Mouse (Mus musculus): ENCODE data around the gene Ptp4a2. TPM values are rescaled to one million over a fixed set of nuclear protein-coding genes. Genes with fewer than 3 reads are reported as not detected.

The Ptp4a2 gene
- polyA plus RNA-seq, 1 experiment from 2014 or later, result 236 TPM

DNA sequence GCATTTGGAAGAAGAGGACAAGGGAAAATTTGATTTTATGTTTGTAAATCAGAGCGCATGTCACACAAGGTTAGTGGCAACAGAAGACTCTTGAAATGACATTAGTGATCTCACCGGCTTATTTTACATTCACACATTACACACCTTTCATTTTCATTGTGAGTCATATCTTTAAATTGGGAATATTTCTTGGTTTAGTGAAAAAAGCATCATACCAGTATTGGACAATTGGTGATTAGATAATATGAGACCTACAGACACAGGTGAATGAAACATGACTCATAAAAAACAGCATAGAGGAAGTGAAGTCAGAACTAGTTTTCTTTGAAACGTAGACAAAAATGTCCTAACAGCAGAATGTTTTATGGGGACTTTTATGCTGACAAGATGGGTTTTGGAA is 16.6 kb downstream of the Ptp4a2 start:
- Histone ChIP-seq H3K9me3 (replicated peaks) (no peaks in the 10 kb centered on the region), H3K27ac (no peak overlapping the region), H3K36me3 (0 out of 2 replicates have a peak, but pooled peaks cover 5% of the 10 kb centered on the region), H3K4me3 (replicated peaks) (no peak overlapping the region), H3K27me3 (no peaks in the 10 kb centered on the region), H3K9ac (no peak overlapping the region), H3K4me2 (no peak overlapping the region), H3K4me1 (replicated peaks) (peaks cover 89% of the 10 kb centered on the region)
- no peak for DNase-seq
- no peak for ATAC-seq (ENCODE audit: low read depth)
- WGBS (ENCODE audit: insufficient replicate concordance), result 75% methylated on average over 3 of the region's 3 CpGs

DNA sequence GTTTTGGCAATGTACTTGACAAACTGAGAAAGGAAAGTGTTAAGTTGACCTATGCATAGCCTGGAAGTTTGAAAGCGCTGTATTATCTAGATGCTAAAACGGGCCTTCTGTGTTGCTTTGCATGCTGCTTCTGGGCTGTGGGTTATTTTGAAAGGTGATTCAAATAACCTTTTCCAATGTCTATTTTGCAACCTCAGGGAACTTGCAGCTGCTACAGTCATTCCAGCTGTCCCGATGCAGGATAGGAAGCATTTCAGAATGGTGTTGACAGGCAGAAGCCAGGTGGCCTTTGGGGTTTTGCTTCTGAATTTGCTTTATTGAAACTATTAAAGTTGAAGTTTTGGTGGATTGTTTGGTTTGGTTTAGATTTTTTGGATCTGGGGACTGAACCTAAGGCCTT is 17.1 kb downstream of the Ptp4a2 start:
- H3K9me3 ChIP-seq (replicated peaks), result no peaks in the 10 kb centered on the region
- ATAC-seq (ENCODE audit: low read depth), result no peak
- H3K36me3 ChIP-seq, result 0 out of 2 replicates have a peak, but pooled peaks cover 5% of the 10 kb centered on the region
- no peak overlapping the region for H3K27ac ChIP-seq
- no peaks in the 10 kb centered on the region for H3K27me3 ChIP-seq
- no peak overlapping the region for H3K9ac ChIP-seq
- DNase-seq, result no peak
- WGBS (ENCODE audit: insufficient replicate concordance), result 57% methylated on average over 3 of the region's 3 CpGs
- H3K4me2 ChIP-seq, result no peak overlapping the region
- peaks cover 89% of the 10 kb centered on the region for H3K4me1 ChIP-seq (replicated peaks)
- H3K4me3 ChIP-seq (replicated peaks), result no peak overlapping the region

DNA sequence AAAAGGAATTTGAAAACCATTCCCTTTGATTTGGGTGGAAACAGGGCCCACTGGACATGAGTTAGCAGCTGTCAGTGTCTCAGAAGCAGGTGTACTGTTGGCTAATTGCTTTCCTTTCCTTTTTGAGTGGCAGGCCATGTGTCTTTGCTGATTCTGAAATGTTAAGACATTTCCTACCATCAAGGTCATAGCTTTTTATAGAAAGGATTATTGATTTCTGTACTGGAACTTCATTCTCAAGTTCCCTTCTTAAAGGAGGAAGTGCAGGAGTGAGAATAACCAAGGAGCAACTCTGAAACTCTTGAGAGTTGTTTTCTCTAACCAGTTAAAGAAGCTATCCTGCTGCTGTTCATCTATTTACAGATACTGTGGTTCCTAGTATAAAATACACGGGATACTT is 18.8 kb downstream of the Ptp4a2 start:
- ATAC-seq (ENCODE audit: low read depth), result no peak
- Histone ChIP-seq H3K4me3 (replicated peaks) (no peak overlapping the region), H3K36me3 (0 out of 2 replicates have a peak, but pooled peaks cover 5% of the 10 kb centered on the region), H3K9me3 (replicated peaks) (no peaks in the 10 kb centered on the region), H3K9ac (no peak overlapping the region), H3K4me2 (peak overlapping the region; percentile 38; the same call in 1 of the 2 replicates), H3K27me3 (no peaks in the 10 kb centered on the region), H3K4me1 (replicated peaks) (peaks cover 90% of the 10 kb centered on the region), H3K27ac (peak overlapping the region; percentile 78)
- no peak for DNase-seq
- 46% methylated on average over 1 of the region's 1 CpGs for WGBS (ENCODE audit: insufficient replicate concordance)

DNA sequence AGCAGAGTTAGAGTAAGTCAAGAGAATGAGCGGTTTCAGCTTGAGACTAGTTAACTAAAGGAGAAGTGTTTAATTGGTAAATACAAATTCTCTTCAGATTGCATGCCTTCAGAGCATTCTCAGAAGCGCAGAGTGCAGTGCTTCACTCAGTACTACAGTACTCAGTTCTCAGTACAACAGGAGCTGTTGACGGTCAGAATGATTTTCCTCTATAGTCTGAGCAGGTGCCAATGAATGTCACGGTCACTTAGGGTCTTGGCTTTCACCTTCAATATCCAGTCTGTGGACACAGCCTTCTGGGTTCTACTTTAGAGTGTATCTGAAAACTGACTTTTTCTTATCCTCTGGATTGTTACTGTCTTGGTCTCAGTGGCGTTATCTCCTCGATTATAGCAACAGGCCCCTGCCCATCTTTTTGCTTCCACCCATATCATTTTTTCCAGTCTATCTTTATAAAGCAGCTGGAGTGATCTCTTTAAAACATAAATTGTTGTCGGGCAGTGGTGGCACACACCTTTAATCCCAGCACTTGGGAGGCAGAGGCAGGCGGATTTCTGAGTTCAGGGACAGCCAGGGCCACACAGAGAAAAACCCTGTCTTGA is 19.4 kb downstream of the Ptp4a2 start:
- peaks cover 92% of the 10 kb centered on the region for H3K4me1 ChIP-seq (replicated peaks)
- DNase-seq, result peak; percentile 33
- H3K36me3 ChIP-seq, result 0 out of 2 replicates have a peak, but pooled peaks cover 5% of the 10 kb centered on the region
- 0 out of 2 replicates have a peak overlapping the region, but pooled peaks have one; percentile 17 for H3K9ac ChIP-seq
- WGBS (ENCODE audit: insufficient replicate concordance), result 40% methylated on average over 8 of the region's 8 CpGs
- H3K4me3 ChIP-seq (replicated peaks), result 0 out of 2 replicates have a peak overlapping the region, but pooled peaks have one; percentile 6
- H3K9me3 ChIP-seq (replicated peaks), result no peaks in the 10 kb centered on the region
- H3K27me3 ChIP-seq, result no peaks in the 10 kb centered on the region
- peak overlapping the region; percentile 38 for H3K4me2 ChIP-seq
- ATAC-seq (ENCODE audit: low read depth), result peak; percentile 79
- H3K27ac ChIP-seq, result peak overlapping the region; percentile 78

- no peak for ATAC-seq (ENCODE audit: low read depth)
- H3K36me3 ChIP-seq, result peaks cover 5% of the 10 kb centered on the region; the same call in 1 of the 2 replicates
- H3K9ac ChIP-seq, result no peak overlapping the region
- no peak for DNase-seq
- peaks cover 57% of the 10 kb centered on the region for H3K4me1 ChIP-seq (replicated peaks)
- H3K4me3 ChIP-seq (replicated peaks), result no peak overlapping the region
- no peak overlapping the region for H3K4me2 ChIP-seq
- H3K27me3 ChIP-seq, result no peaks in the 10 kb centered on the region
- WGBS (ENCODE audit: insufficient replicate concordance), result 52% methylated on average over 6 of the region's 6 CpGs
- H3K27ac ChIP-seq, result no peak overlapping the region
- no peaks in the 10 kb centered on the region for H3K9me3 ChIP-seq (replicated peaks)
Measured at GRCm38 (mm10) chr4:129834581-129834980, 23.6 kb downstream of the Ptp4a2 start.

- 83% methylated on average over 7 of the region's 7 CpGs for WGBS (ENCODE audit: insufficient replicate concordance)
- Histone ChIP-seq H3K9ac (no peak overlapping the region), H3K4me3 (replicated peaks) (no peak overlapping the region), H3K4me1 (replicated peaks) (peaks cover 54% of the 10 kb centered on the region), H3K9me3 (replicated peaks) (no peaks in the 10 kb centered on the region), H3K27me3 (no peaks in the 10 kb centered on the region), H3K36me3 (peaks cover 12% of the 10 kb centered on the region), H3K4me2 (no peak overlapping the region), H3K27ac (no peak overlapping the region)
- DNase-seq (no peak), ATAC-seq (ENCODE audit: low read depth) (no peak)
Measured at GRCm38 (mm10) chr4:129835296-129835695, 24.3 kb downstream of the Ptp4a2 start.

DNA sequence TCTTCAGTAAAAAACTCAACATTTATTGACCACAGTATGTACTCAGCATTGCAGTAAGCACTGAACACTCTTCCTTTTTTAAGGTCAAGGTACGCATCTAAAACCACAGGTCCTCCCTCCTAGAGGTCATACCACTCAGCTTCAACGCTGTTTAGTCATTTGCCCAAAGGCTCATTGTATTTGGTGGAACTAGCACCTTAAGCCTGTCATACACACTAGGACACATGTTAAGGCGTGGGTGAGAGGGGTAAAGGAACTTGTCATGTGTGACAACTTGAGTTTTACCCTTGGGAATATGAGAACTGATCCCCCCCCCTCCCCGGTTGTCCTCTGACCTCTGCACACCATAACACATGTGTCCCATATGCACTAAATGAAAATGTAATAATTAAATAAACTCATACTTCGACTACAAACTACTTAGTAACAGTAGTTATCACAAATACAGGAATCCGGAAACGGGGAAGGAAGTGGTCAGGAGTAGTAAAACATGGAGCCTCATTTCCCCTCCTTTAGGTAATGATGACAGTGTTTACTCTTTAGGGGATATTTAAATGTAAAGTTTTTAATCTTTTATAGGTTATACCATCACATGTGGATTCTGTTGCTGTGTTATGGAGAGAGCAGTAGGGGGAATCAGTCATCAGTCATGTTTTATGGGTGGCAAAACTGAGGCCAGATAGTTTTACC is 29.0 kb downstream of the Ptp4a2 start:
- H3K4me1 ChIP-seq (replicated peaks), result peaks cover 9% of the 10 kb centered on the region
- H3K9me3 ChIP-seq (replicated peaks), result no peaks in the 10 kb centered on the region
- 61% methylated on average over 7 of the region's 7 CpGs for WGBS (ENCODE audit: insufficient replicate concordance)
- no peak overlapping the region for H3K4me3 ChIP-seq (replicated peaks)
- no peak for ATAC-seq (ENCODE audit: low read depth)
- DNase-seq, result no peak
- peaks cover 58% of the 10 kb centered on the region for H3K36me3 ChIP-seq
- H3K27me3 ChIP-seq, result no peaks in the 10 kb centered on the region
- H3K27ac ChIP-seq, result no peak overlapping the region
- no peak overlapping the region for H3K9ac ChIP-seq
- H3K4me2 ChIP-seq, result no peak overlapping the region

GRCm38 (mm10) chr4:129846823-129847222 is 35.8 kb downstream of the Ptp4a2 start:
- ATAC-seq (ENCODE audit: low read depth) (no peak), DNase-seq (no peak)
- Histone ChIP-seq H3K4me1 (replicated peaks) (no peaks in the 10 kb centered on the region), H3K9me3 (replicated peaks) (no peaks in the 10 kb centered on the region), H3K36me3 (peaks cover 90% of the 10 kb centered on the region), H3K4me2 (no peak overlapping the region), H3K27ac (no peak overlapping the region), H3K4me3 (replicated peaks) (no peak overlapping the region), H3K9ac (no peak overlapping the region), H3K27me3 (no peaks in the 10 kb centered on the region)
- WGBS (ENCODE audit: insufficient replicate concordance), result 83% methylated on average over 9 of the region's 9 CpGs

DNA sequence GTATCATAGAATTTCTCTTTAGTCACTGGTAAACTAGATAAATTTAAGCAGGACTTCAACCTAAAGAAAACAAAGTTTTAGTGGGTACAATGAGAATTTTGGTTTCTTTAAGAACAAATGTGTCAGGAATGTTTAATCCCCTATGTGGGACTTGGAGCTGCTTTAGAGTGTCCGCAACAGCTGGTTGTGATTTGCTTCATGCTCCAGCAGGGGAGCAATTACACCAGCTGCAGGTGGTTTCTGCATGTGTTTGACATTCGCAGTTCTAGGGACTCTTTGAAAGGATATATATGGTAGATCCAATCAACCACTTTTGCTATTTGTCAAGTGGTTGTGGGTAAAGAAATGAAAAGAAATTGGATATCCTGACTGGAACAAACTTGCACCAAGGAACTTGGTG is 39.5 kb downstream of the Ptp4a2 start:
- no peak for DNase-seq
- Histone ChIP-seq H3K36me3 (peaks cover 59% of the 10 kb centered on the region), H3K27ac (no peak overlapping the region), H3K9me3 (replicated peaks) (no peaks in the 10 kb centered on the region), H3K27me3 (no peaks in the 10 kb centered on the region), H3K4me1 (replicated peaks) (peaks cover 16% of the 10 kb centered on the region), H3K4me2 (no peak overlapping the region), H3K4me3 (replicated peaks) (no peak overlapping the region), H3K9ac (no peak overlapping the region)
- 85% methylated on average over 2 of the region's 2 CpGs for WGBS (ENCODE audit: insufficient replicate concordance)
- ATAC-seq (ENCODE audit: low read depth), result no peak

DNA sequence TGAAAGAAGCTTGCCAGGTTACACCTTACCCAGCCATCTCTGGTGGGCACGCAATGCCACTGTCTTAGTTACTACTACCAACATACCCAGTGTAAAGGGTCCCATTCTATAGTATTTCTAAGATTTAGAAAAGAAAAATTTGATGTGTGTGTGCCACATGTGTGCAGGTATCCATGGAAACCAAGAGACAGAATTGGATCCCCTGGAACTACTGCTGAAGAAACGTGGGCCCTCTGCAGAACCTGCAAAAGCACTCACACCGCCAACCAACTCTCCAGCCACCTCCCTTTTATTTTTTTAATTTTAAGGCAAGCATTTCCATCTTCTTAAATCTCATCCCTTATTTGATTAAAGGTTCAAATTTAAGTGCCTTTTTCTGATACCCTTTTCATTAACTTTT is 40.8 kb downstream of the Ptp4a2 start:
- Histone ChIP-seq H3K27me3 (no peaks in the 10 kb centered on the region), H3K4me2 (no peak overlapping the region), H3K9ac (no peak overlapping the region), H3K4me3 (replicated peaks) (no peak overlapping the region), H3K9me3 (replicated peaks) (no peaks in the 10 kb centered on the region), H3K27ac (no peak overlapping the region), H3K36me3 (peaks cover 45% of the 10 kb centered on the region), H3K4me1 (replicated peaks) (peaks cover 27% of the 10 kb centered on the region)
- DNase-seq (no peak), ATAC-seq (ENCODE audit: low read depth) (no peak)
- 87% methylated on average over 3 of the region's 3 CpGs for WGBS (ENCODE audit: insufficient replicate concordance)

GRCm38 (mm10) chr4:129853053-129853452 is 42.0 kb downstream of the Ptp4a2 start:
- Histone ChIP-seq H3K9ac (no peak overlapping the region), H3K9me3 (replicated peaks) (no peaks in the 10 kb centered on the region), H3K4me2 (no peak overlapping the region), H3K36me3 (peaks cover 35% of the 10 kb centered on the region), H3K27ac (no peak overlapping the region), H3K4me1 (replicated peaks) (peaks cover 27% of the 10 kb centered on the region), H3K4me3 (replicated peaks) (no peak overlapping the region), H3K27me3 (no peaks in the 10 kb centered on the region)
- ATAC-seq (ENCODE audit: low read depth) (no peak), DNase-seq (no peak)
- WGBS (ENCODE audit: insufficient replicate concordance), result 60% methylated on average over 2 of the region's 2 CpGs

- Histone ChIP-seq H3K4me2 (no peak overlapping the region), H3K27ac (no peak overlapping the region; the same call in 1 of the 2 replicates), H3K4me1 (replicated peaks) (peaks cover 27% of the 10 kb centered on the region), H3K27me3 (no peaks in the 10 kb centered on the region), H3K9ac (no peak overlapping the region), H3K36me3 (peaks cover 25% of the 10 kb centered on the region), H3K4me3 (replicated peaks) (no peak overlapping the region), H3K9me3 (replicated peaks) (no peaks in the 10 kb centered on the region)
- DNase-seq, result no peak
- 77% methylated on average over 3 of the region's 3 CpGs for WGBS (ENCODE audit: insufficient replicate concordance)
- ATAC-seq (ENCODE audit: low read depth), result no peak
Measured at GRCm38 (mm10) chr4:129853996-129854395, 43.0 kb downstream of the Ptp4a2 start.

All from liver, embryonic 13.5 days (tissue).